Mouse (Mus musculus): Measurements from ENCODE around the gene Carmil1. TPM values are rescaled to one million over a fixed set of nuclear protein-coding genes. Genes with fewer than 3 reads are reported as not detected.

Carmil1 gene
- total RNA-seq, 2 experiments from 2014 or later = 2.3 to 2.8 TPM

- intact Hi-C loops (cut with DNase I) = no loop called here
- H3K27ac ChIP-seq = no peak overlapping the region
- no peak for TF ChIP-seq CTCF (IDR thresholded peaks at IDR 0.05)
- H3K4me3 ChIP-seq = no peak overlapping the region
- no peak for DNase-seq
Measured at GRCm38 (mm10) chr13:24055072-24055869, 225.3 kb downstream of the Carmil1 start.

- no peak overlapping the region for H3K4me3 ChIP-seq
- H3K27ac ChIP-seq = no peak overlapping the region
- no peak for TF ChIP-seq CTCF (IDR thresholded peaks at IDR 0.05)
- intact Hi-C loops (cut with DNase I) = no loop called here
- DNase-seq = no peak
Measured at GRCm38 (mm10) chr13:24051496-24051895, 229.1 kb downstream of the Carmil1 start.

- no peak for DNase-seq
- H3K4me3 ChIP-seq = no peak overlapping the region
- intact Hi-C loops (cut with DNase I) = no loop called here
- H3K27ac ChIP-seq = no peak overlapping the region
- no peak for TF ChIP-seq CTCF (IDR thresholded peaks at IDR 0.05)
Measured at GRCm38 (mm10) chr13:24050330-24050729, 230.3 kb downstream of the Carmil1 start.

- TF ChIP-seq CTCF (IDR thresholded peaks at IDR 0.05) = no peak
- DNase-seq = no peak
- Histone ChIP-seq H3K4me3 (no peak overlapping the region), H3K27ac (no peak overlapping the region)
- intact Hi-C loops (cut with DNase I) = no loop called here
Measured at GRCm38 (mm10) chr13:24049267-24050034, 231.1 kb downstream of the Carmil1 start.

- Histone ChIP-seq H3K4me3 (no peak overlapping the region), H3K27ac (no peak overlapping the region)
- TF ChIP-seq CTCF (IDR thresholded peaks at IDR 0.05) = no peak
- intact Hi-C loops (cut with DNase I) = no loop called here
- no peak for DNase-seq
Measured at GRCm38 (mm10) chr13:24048611-24049010, 232.0 kb downstream of the Carmil1 start.

GRCm38 (mm10) chr13:24045271-24045670 is 235.3 kb downstream of the Carmil1 start:
- intact Hi-C loops (cut with DNase I) = no loop called here
- DNase-seq = no peak
- no peak overlapping the region for H3K4me3 ChIP-seq
- no peak for TF ChIP-seq CTCF (IDR thresholded peaks at IDR 0.05)
- H3K27ac ChIP-seq = no peak overlapping the region

- Histone ChIP-seq H3K27ac (no peak overlapping the region), H3K4me3 (no peak overlapping the region)
- intact Hi-C loops (cut with DNase I) = no loop called here
- TF ChIP-seq CTCF (IDR thresholded peaks at IDR 0.05) = no peak
- DNase-seq = no peak
Measured at GRCm38 (mm10) chr13:24040221-24040620, 240.4 kb downstream of the Carmil1 start.

- Histone ChIP-seq H3K27ac (no peak overlapping the region), H3K4me3 (no peak overlapping the region)
- intact Hi-C loops (cut with DNase I) = loop anchor here (5.0 kb wide), 1 partner anchor 260 kb away; no protein-coding TSS in a partner anchor
- no peak for DNase-seq
- TF ChIP-seq CTCF (IDR thresholded peaks at IDR 0.05) = no peak
Measured at GRCm38 (mm10) chr13:24037502-24037901, 243.1 kb downstream of the Carmil1 start.

- no peak for DNase-seq
- TF ChIP-seq CTCF (IDR thresholded peaks at IDR 0.05) = no peak
- Histone ChIP-seq H3K27ac (no peak overlapping the region), H3K4me3 (0 out of 2 replicates have a peak overlapping the region, but pooled peaks have one; percentile 1)
- intact Hi-C loops (cut with DNase I) = loop anchor here (5.0 kb wide), 1 partner anchor 261 kb away; no protein-coding TSS in a partner anchor
Measured at GRCm38 (mm10) chr13:24036150-24036549, 244.4 kb downstream of the Carmil1 start.

- intact Hi-C loops (cut with DNase I) = loop anchor here (5.0 kb wide), 1 partner anchor 255 kb away; the partner anchor contains the start of gene Carmil1
- no peak for DNase-seq
- H3K27ac ChIP-seq = no peak overlapping the region
- H3K4me3 ChIP-seq = no peak overlapping the region
- peak; percentile 49 for TF ChIP-seq CTCF (IDR thresholded peaks at IDR 0.05)
Measured at GRCm38 (mm10) chr13:24027191-24028170, 253.1 kb downstream of the Carmil1 start.

GRCm38 (mm10) chr13:24018515-24018914 is 262.1 kb downstream of the Carmil1 start:
- no peak overlapping the region for H3K4me3 ChIP-seq
- DNase-seq = no peak
- TF ChIP-seq CTCF (IDR thresholded peaks at IDR 0.05) = no peak
- intact Hi-C loops (cut with DNase I) = no loop called here
- H3K27ac ChIP-seq = no peak overlapping the region

- intact Hi-C loops (cut with DNase I) = no loop called here
- no peak for DNase-seq
- Histone ChIP-seq H3K27ac (no peak overlapping the region), H3K4me3 (no peak overlapping the region)
- no peak for TF ChIP-seq CTCF (IDR thresholded peaks at IDR 0.05)
Measured at GRCm38 (mm10) chr13:24005528-24005927, 275.1 kb downstream of the Carmil1 start.

Measured in gastrocnemius, adult 2 months (tissue).